Mouse (Mus musculus) MEL (cell line): ENCODE results near the gene Sec16a. TPM values are rescaled to one million over a fixed set of nuclear protein-coding genes. Genes with fewer than 3 reads are reported as not detected.
A peak's percentile ranks its signal among the peaks of the same experiment; 100 is the strongest.

Source experiments
- DNase-seq: peaks from one replicate; pipeline ENCODE4 v3.0.0; 2011; ENCODE audit warnings: low read depth, low spot score
- H3K27ac ChIP-seq: 2 replicates; pipeline ENCODE4 v1.5.1; 2012; ENCODE audit warnings: low read depth, mild to moderate bottlenecking, control low read depth, low read length, moderate library complexity; ENCODE audit not compliant: control insufficient read depth
- H3K27me3 ChIP-seq, 2 experiments: fragments of 150-350 bp in 1 of 2; sonication (generic) in 1 of 2; 2 replicates each; pipeline ENCODE4 v1.6.1; 2012; ENCODE audit warnings: low read length in 2 of 2, mild to moderate bottlenecking in 2 of 2, improper control_type of control experiment in 1 of 2, moderate library complexity in 1 of 2; ENCODE audit not compliant: insufficient read depth in 2 of 2, control insufficient read depth in 1 of 2
- H3K36me3 ChIP-seq, 2 experiments: 2 replicates each; pipeline ENCODE4 v1.6.1; 2012 to 2014; ENCODE audit warnings: low read length in 2 of 2, improper control_type of control experiment in 1 of 2, inconsistent platforms in 1 of 2, mild to moderate bottlenecking in 1 of 2; ENCODE audit not compliant: insufficient read depth in 2 of 2, control insufficient read depth in 1 of 2
- H3K4me1 ChIP-seq, 2 experiments: fragments of 150-350 bp in 1 of 2; sonication (generic) in 1 of 2; 2 replicates each; pipeline ENCODE4 v1.6.1; 2012; ENCODE audit warnings: low read length in 2 of 2, improper control_type of control experiment in 1 of 2, mild to moderate bottlenecking in 1 of 2; ENCODE audit not compliant: insufficient read depth in 2 of 2, control insufficient read depth in 1 of 2
- H3K4me3 ChIP-seq, 2 experiments: fragments of 150-350 bp in 1 of 2; sonication (generic) in 1 of 2; 2 replicates each; pipeline ENCODE4 v1.5.1; 2012; ENCODE audit warnings: low read depth in 2 of 2, low read length in 2 of 2, mild to moderate bottlenecking in 2 of 2, moderate library complexity in 2 of 2, control low read depth in 1 of 2, improper control_type of control experiment in 1 of 2; ENCODE audit not compliant: control insufficient read depth in 1 of 2, insufficient read depth in 1 of 2
- H3K79me2 ChIP-seq: 2 replicates; pipeline ENCODE4 v1.6.1; 2012; ENCODE audit warnings: mild to moderate bottlenecking, low read length, moderate library complexity; ENCODE audit not compliant: control insufficient read depth, poor library complexity, insufficient read depth
- H3K9ac ChIP-seq: 2 replicates; pipeline ENCODE4 v1.6.1; 2012; ENCODE audit warnings: low read depth, mild to moderate bottlenecking, control low read depth, low read length, moderate library complexity; ENCODE audit not compliant: control insufficient read depth, poor library complexity, severe bottlenecking
- H3K9me3 ChIP-seq: fragments of 150-350 bp; sonication (generic); replicated peaks from 2 replicates; pipeline ENCODE4 v1.6.1; 2012; ENCODE audit warnings: mild to moderate bottlenecking, low read length, improper control_type of control experiment, moderate library complexity; ENCODE audit not compliant: insufficient read depth
- BHLHE40 ChIP-seq: IDR thresholded peaks from 2 replicates; pipeline ENCODE4 v1.6.1; 2012; ENCODE audit warnings: low read depth, mild to moderate bottlenecking, inconsistent platforms, low read length, improper control_type of control experiment, borderline replicate concordance
- CHD1 ChIP-seq: IDR thresholded peaks from 2 replicates; pipeline ENCODE4 v1.6.1; 2012; ENCODE audit warnings: low read depth, mild to moderate bottlenecking, inconsistent platforms, low read length, improper control_type of control experiment
- CHD2 ChIP-seq: IDR thresholded peaks from 2 replicates; pipeline ENCODE4 v1.6.1; 2011; ENCODE audit warnings: low read length, improper control_type of control experiment
- E2F4 ChIP-seq: IDR thresholded peaks from 2 replicates; pipeline ENCODE4 v1.6.1; 2011; ENCODE audit warnings: low read depth, low read length, improper control_type of control experiment, borderline replicate concordance
- ELF1 ChIP-seq: IDR thresholded peaks from 2 replicates; pipeline ENCODE4 v1.6.1; 2014; ENCODE audit warnings: low read depth, mild to moderate bottlenecking, inconsistent platforms, low read length, improper control_type of control experiment, moderate library complexity
- EP300 ChIP-seq, 2 experiments: IDR thresholded peaks; 2 replicates each; pipeline ENCODE4 v1.6.1; 2011; ENCODE audit warnings: improper control_type of control experiment in 2 of 2, low read length in 2 of 2, low read depth in 1 of 2, mild to moderate bottlenecking in 1 of 2
- ETS1 ChIP-seq: IDR thresholded peaks from 2 replicates; pipeline ENCODE4 v1.6.1; 2012; ENCODE audit warnings: low read depth, mild to moderate bottlenecking, inconsistent platforms, low read length, improper control_type of control experiment, moderate library complexity
- HCFC1 ChIP-seq: IDR thresholded peaks from 2 replicates; pipeline ENCODE4 v1.6.1; 2012; ENCODE audit warnings: low read depth, mild to moderate bottlenecking, inconsistent platforms, low read length, improper control_type of control experiment, moderate library complexity
- JUND ChIP-seq: IDR thresholded peaks from 2 replicates; pipeline ENCODE4 v1.6.1; 2011; ENCODE audit warnings: low read depth, mild to moderate bottlenecking, improper control_type of control experiment, low read length
- KAT2A ChIP-seq: conservative IDR thresholded peaks from 2 replicates; pipeline ENCODE4 v1.6.1; 2012; ENCODE audit warnings: low read depth, low read length, improper control_type of control experiment, inconsistent platforms
- MAFK ChIP-seq: IDR thresholded peaks from 2 replicates; pipeline ENCODE4 v1.6.1; 2011; ENCODE audit warnings: low read depth, mild to moderate bottlenecking, low read length, improper control_type of control experiment, borderline replicate concordance
- MAX ChIP-seq: IDR thresholded peaks from 2 replicates; pipeline ENCODE4 v1.6.1; 2011; ENCODE audit warnings: low read length, improper control_type of control experiment
- MAZ ChIP-seq: IDR thresholded peaks from 2 replicates; pipeline ENCODE4 v1.6.1; 2012; ENCODE audit warnings: low read depth, mild to moderate bottlenecking, inconsistent platforms, low read length, improper control_type of control experiment
- MEF2A ChIP-seq: IDR thresholded peaks from 2 replicates; pipeline ENCODE4 v1.6.1; 2014; ENCODE audit warnings: low read depth, mild to moderate bottlenecking, inconsistent platforms, low read length, improper control_type of control experiment; ENCODE audit not compliant: poor library complexity, insufficient replicate concordance, severe bottlenecking; ENCODE audit errors: extremely low read depth
- MXI1 ChIP-seq: IDR thresholded peaks from 2 replicates; pipeline ENCODE4 v1.6.1; 2011; ENCODE audit warnings: mild to moderate bottlenecking, low read depth, low read length, improper control_type of control experiment
- MYB ChIP-seq: IDR thresholded peaks from 2 replicates; pipeline ENCODE4 v1.6.1; 2011; ENCODE audit warnings: mild to moderate bottlenecking, low read depth, low read length, improper control_type of control experiment
- NELFE ChIP-seq: IDR thresholded peaks from 2 replicates; pipeline ENCODE4 v1.6.1; 2011; ENCODE audit warnings: low read depth, low read length, improper control_type of control experiment
- NRF1 ChIP-seq: IDR thresholded peaks from 2 replicates; pipeline ENCODE4 v1.6.1; 2014; ENCODE audit warnings: low read depth, mild to moderate bottlenecking, inconsistent platforms, low read length, improper control_type of control experiment, moderate library complexity; ENCODE audit not compliant: poor library complexity, insufficient read depth, severe bottlenecking
- POLR2A ChIP-seq, 2 experiments: IDR thresholded peaks; 2 replicates each; pipeline ENCODE4 v1.6.1; 2011 to 2012; ENCODE audit warnings: low read length in 2 of 2, mild to moderate bottlenecking in 2 of 2, control low read depth in 1 of 2, improper control_type of control experiment in 1 of 2, low read depth in 1 of 2, moderate library complexity in 1 of 2; ENCODE audit not compliant: control insufficient read depth in 1 of 2, insufficient read depth in 1 of 2, poor library complexity in 1 of 2
- POLR2AphosphoS2 ChIP-seq: IDR thresholded peaks from 2 replicates; pipeline ENCODE4 v1.6.1; 2011; ENCODE audit warnings: low read length, improper control_type of control experiment
- RAD21 ChIP-seq: IDR thresholded peaks from 2 replicates; pipeline ENCODE4 v1.6.1; 2011; ENCODE audit warnings: mild to moderate bottlenecking, low read depth, low read length, improper control_type of control experiment
- RCOR1 ChIP-seq: IDR thresholded peaks from 2 replicates; pipeline ENCODE4 v1.6.1; 2012; ENCODE audit warnings: low read depth, mild to moderate bottlenecking, inconsistent platforms, low read length, improper control_type of control experiment
- SMC3 ChIP-seq: IDR thresholded peaks from 2 replicates; pipeline ENCODE4 v1.6.1; 2011; ENCODE audit warnings: low read depth, low read length, improper control_type of control experiment
- TBP ChIP-seq: IDR thresholded peaks from 2 replicates; pipeline ENCODE4 v1.8.0; 2011; ENCODE audit warnings: low read depth, low read length, improper control_type of control experiment
- TCF12 ChIP-seq: IDR thresholded peaks from 2 replicates; pipeline ENCODE4 v1.6.1; 2014; ENCODE audit warnings: low read depth, mild to moderate bottlenecking, inconsistent platforms, low read length, improper control_type of control experiment, moderate library complexity
- UBTF ChIP-seq: IDR thresholded peaks from 2 replicates; pipeline ENCODE4 v1.6.1; 2012; ENCODE audit warnings: low read depth, mild to moderate bottlenecking, inconsistent platforms, low read length, improper control_type of control experiment, moderate library complexity, borderline replicate concordance; ENCODE audit not compliant: insufficient read depth
- USF1 ChIP-seq: IDR thresholded peaks from 2 replicates; pipeline ENCODE4 v1.6.1; 2014; ENCODE audit warnings: low read depth, mild to moderate bottlenecking, inconsistent platforms, low read length, improper control_type of control experiment, moderate library complexity
- ZKSCAN1 ChIP-seq: IDR thresholded peaks from 2 replicates; pipeline ENCODE4 v1.6.1; 2012; ENCODE audit warnings: low read depth, mild to moderate bottlenecking, inconsistent platforms, low read length, improper control_type of control experiment, moderate library complexity
- ZMIZ1 ChIP-seq: IDR thresholded peaks from 2 replicates; pipeline ENCODE4 v1.6.1; 2012; ENCODE audit warnings: low read depth, mild to moderate bottlenecking, inconsistent platforms, low read length, improper control_type of control experiment, moderate library complexity
- ZNF384 ChIP-seq: IDR thresholded peaks from 2 replicates; pipeline ENCODE4 v1.6.1; 2012; ENCODE audit warnings: low read depth, mild to moderate bottlenecking, inconsistent platforms, low read length, improper control_type of control experiment
- polyA plus RNA-seq, 2 experiments: library from polyadenylated mRNA; stranded (reverse) in 1 of 2; unstranded in 1 of 2; fragments of >175 nt in 1 of 2; fragments of >200 nt in 1 of 2; gene quantifications; 2 replicates each; pipeline versions ENCODE4 v1.2.1 to v1.2.4; 2012; ENCODE audit warnings: low replicate concordance in 2 of 2, low read depth in 1 of 2; ENCODE audit not compliant: insufficient read length in 2 of 2, insufficient read depth in 1 of 2, missing spikeins in 1 of 2
- total RNA-seq: library from RNA; depleted of rRNA; stranded (reverse); fragments of 300-350 nt; gene quantifications from 2 replicates; pipeline ENCODE4 v1.2.3, GENCODE M21; 2012; rRNA removed

Gene Sec16a
- total RNA-seq (20.3 and 21.4 TPM in 2 replicates), polyA plus RNA-seq (10 to 100 TPM in 1 of 2 experiments, not detected in 1; 38.0 TPM)

DNA sequence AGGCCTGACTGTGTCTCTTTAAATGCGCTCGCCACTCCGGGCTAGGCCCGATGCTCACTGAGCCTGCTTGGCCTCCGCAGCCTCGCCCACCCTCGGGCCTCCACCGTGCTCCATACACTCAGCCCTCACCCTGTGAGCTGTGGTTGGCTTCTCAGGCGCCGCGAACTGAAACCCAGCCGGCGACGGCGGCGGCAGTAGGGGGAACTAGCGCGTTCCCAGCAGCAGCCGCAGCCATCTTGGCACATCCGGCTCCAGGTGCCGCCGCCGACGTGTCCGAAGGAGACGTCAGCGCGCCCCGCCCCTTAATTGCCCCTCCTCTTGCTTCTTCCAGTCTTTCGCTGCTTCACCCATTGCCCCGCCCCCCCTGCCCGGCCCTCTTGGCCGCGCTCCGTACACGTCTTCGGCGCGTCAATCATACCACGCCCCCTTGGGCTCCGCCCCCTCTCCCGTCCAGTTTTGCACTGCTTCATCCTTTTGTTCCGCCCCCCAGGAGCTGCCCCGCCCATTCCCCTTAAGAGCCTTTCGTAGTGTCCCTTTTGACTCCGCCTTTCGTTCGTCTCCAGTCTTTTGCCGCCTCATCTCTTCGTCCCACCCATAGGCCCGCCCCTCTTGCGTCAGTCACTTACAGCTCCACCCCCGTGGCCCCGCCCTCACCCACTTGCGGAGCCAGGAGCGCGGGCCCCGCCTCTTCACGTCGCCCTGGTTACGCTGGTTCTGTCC lies at the start of gene Sec16a:
TSS of gene Sec16a (minus strand) at position 271 of the 720 bp plus-strand sequence.
- Histone ChIP-seq H3K36me3 (peaks cover 2 to 12% of the 10 kb centered on the region in 2 experiments; a peak in 3 of 4 replicates), H3K4me1 (peaks cover 6 to 13% of the 10 kb centered on the region in 2 experiments), H3K27me3 (no peaks in the 10 kb centered on the region), H3K9me3 (no peaks in the 10 kb centered on the region), H3K4me3 (peak within 1 kb of the TSS; percentile 88 to 99), H3K79me2 (peaks cover 15% of the 10 kb centered on the region), H3K9ac (peak within 1 kb of the TSS; percentile 96)
- TF ChIP-seq UBTF: no peak
- peak; percentile 25 for TF ChIP-seq CHD2
- no peak for TF ChIP-seq EP300 (IDR thresholded peaks at IDR 0.05; ENCODE audit: low read depth in 1 of 2, low read length in 2 of 2)
- peak; percentile 59 for TF ChIP-seq MAX
- TF ChIP-seq MXI1: peak; percentile 80; the same call in 1 of the 2 replicates
- peak; percentile 76 for TF ChIP-seq NELFE
- TF ChIP-seq RCOR1: no peak
- no peak for TF ChIP-seq MYB
- TF ChIP-seq CHD1: no peak
- TF ChIP-seq ETS1: 0 out of 2 replicates have a peak, but pooled peaks have one; percentile 24
- TF ChIP-seq POLR2A (IDR thresholded peaks at IDR 0.05; ENCODE audit: control insufficient read depth in 1 of 2, insufficient read depth in 1 of 2, low read depth in 1 of 2, low read length in 2 of 2, poor library complexity in 1 of 2): peak; percentile 73 to 82; a peak in 3 of 4 replicates
- 0 out of 2 replicates have a peak, but pooled peaks have one; percentile 8 for TF ChIP-seq NRF1
- peak; percentile 57 for TF ChIP-seq ELF1
- no peak for TF ChIP-seq SMC3
- TF ChIP-seq TBP: peak; percentile 61
- peak; percentile 56; the same call in 1 of the 2 replicates for TF ChIP-seq ZMIZ1
- TF ChIP-seq KAT2A: no peak
- no peak for TF ChIP-seq JUND
- TF ChIP-seq MAFK: no peak
- TF ChIP-seq POLR2AphosphoS2: peak; percentile 57
- peak; percentile 46; the same call in 1 of the 2 replicates for TF ChIP-seq MAZ
- TF ChIP-seq TCF12: no peak
- no peak for TF ChIP-seq MEF2A
- no peak for TF ChIP-seq RAD21
- no peak; the same call in 1 of the 2 replicates for TF ChIP-seq USF1
- TF ChIP-seq HCFC1: peak; percentile 79
- TF ChIP-seq BHLHE40: 0 out of 2 replicates have a peak, but pooled peaks have one; percentile 27
- 0 out of 2 replicates have a peak, but pooled peaks have one; percentile 50 for TF ChIP-seq E2F4
- no peak for TF ChIP-seq ZKSCAN1
- no peak for TF ChIP-seq ZNF384
- TF ChIP-seq, all 39 proteins: peak for 15
- H3K27ac ChIP-seq: peak within 1 kb of the TSS; percentile 86
- DNase-seq: peak; percentile 100
